Mouse (Mus musculus) spleen, postnatal 10 days (tissue): ENCODE results near the gene Fuom.

Source experiments
- DNase-seq, 2 experiments: peaks; one replicate each; pipeline ENCODE4 v3.0.0; 2021 to 2022; ENCODE audit warnings: low spot score in 2 of 2

Gene Fuom

DNA sequence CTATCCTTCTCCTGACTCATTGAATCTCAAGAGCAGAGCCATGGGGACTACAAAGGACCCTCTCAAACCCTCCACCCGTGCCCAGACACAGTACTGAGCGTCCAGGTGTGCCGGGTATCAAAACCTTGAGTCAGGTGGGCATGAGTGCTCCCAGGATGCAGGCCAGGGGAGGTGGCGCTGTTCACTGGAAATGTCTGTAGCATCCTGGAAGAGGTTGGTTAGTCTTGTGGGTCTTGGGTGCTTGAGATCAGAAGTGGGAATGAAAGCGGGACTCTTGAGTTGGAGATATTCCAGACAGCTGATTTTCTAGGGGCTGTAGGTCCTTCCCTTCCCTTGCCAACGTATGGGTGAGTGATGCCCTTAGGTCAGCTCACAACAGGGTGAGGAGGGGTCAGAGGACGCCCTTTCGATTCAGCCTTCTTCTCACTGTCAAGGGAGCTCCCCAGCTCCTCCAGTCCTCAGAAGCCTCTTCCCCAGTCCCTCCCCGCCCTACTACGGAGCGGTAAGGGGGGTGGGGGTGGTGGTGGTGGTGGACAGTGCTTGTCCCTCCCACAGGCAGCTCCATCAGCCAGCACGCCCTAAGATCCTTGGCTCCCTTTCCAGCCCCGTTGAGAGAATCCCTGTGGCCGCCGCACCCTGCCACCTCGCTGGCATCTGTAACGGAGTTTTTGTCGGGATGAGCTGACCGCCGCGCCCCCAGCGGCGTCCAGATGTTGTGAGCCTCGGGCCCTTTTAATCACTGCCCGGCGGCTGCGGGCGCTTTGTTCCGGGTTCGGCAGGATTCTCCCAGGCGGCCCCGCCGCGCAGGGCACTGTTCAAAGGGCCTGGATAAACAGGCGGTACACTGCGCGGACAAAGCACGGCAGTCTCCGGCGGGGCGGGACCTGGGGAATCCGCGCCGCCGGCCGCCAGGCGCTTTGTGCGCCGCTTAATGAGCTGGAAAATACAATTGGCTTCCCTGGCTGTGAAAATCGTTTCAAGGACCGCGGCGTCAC is 44.5 kb downstream of the Fuom start:
- no peak for DNase-seq

- no peak for DNase-seq
Measured at GRCm38 (mm10) chr7:140054124-140054523, 48.1 kb downstream of the Fuom start.

DNA sequence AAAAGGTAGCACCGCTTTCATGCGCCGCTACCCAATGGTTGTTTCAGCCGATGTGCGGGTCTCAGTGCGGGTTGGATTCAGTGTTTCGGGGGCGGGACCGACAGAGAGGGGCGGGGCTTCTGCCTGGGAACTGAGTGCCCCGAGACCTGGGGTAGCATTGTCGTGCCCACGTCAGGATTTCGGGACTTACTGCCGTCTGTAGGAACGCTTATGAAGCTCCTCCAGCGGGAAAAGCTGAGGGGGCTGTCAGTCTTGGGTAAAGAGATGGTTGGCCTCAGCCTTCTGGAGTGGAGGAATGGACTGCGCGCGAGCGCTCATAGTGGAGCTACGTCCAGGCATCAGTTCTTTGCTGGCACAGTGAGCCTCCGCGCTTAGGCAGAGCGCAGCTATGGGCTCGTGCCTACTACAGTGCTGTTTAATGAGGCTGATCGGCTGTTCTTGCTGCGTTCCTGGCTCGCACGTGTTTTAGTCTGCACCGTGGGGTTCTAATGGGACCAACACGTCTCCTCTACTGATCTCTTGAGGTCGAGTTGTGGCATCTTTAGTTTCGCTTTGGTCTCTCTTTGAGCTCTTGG is 53.0 kb downstream of the Fuom start:
- no peak for DNase-seq

DNA sequence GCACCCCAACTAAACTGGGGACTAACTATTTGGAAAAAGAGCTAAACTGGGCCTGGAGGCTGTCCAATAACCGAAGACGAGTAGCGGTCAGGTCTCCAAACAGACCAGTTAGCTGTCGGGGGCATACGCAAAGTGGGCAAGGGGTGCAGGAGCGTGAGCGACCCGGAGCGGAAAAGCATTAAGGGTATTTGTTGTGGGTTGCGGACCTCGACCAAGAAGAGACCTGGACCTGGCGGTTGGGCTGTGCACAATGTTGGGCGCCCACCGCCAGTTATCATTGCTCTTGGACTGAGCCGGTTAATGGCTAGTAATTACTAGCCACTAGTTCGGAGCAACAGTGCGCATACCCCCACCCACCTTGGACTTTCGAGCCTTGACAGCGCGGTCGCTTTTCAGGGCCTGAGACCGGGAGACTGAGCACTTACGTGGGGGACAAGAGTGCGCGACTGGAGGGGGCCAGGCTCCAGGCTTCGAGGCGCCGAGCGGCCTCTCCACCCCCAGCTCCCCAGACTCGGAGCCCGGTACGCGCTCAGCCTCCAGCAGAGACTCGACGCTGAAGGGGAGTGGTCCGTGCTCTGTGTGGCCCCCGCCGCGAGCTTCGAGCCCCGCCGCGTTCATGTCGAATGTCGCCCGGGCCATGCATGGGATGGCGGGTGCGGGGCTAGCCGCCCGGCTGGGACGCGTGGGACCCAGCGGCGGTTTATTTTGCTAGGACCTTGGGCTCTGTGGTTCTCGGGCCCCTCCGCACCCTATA is 53.7 kb downstream of the Fuom start, which contains the start of gene Msx3:
Msx3 (minus strand) TSS at position 729 of the 754 bp plus-strand sequence.
- DNase-seq = no peak

DNA sequence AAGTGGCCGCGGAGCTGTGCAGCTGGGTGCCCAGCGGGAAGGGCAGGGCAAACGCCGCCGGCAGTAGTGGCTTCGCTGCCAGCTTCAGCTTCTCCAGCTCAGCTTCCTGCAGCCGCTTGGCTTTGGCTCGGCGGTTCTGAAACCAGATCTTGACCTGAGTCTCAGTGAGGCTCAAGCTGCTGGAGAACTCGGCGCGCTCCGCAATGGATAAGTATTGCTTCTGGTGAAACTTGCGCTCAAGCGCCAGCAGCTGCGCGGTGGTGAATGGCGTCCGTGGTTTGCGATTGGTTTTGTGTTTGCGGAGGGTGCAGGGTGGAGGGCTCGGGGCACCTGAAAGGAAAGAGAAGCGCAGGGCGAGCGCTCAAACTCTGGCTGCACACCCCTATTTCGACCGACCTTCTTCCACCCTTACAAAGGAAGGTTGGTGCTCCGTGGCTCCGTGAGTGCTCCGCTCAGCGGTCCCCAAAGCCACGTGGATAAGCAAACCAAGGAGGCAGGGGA is 54.4 kb downstream of the Fuom start:
- no peak for DNase-seq
